In the genomic region with DNA sequence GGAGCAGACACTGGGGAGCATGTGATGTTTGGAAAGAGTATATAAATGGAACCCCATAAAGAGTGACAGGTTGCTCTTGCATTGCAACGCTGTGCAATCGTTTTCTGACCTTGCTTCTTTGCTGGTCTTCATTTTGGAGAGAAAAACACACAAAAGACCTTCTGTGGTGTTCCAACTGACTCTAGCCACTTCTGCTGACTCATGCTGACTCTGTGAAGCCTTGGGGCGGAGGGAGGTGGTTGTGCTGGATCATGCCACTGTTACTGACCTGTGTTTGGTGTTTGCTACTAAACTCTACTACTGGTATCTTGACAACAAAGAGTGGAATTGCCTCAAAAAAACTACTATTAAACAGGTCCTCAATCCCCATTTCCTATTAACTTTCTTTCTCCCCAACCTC, we compare ENCODE assay signal across 24 mouse cellular contexts.
DNase-seq lines count a peak whose midpoint lies in the region; ATAC-seq and TF ChIP-seq lines count a peak whose summit lies in the region.
"Had no signal": no experiment of that assay in that cellular context is flagged by ENCODE, and none has a peak within 500 bp of the region (broad histone marks: within the 10 kb centered on the region; RNA-seq: fewer than 3 reads in every experiment).

No protein-coding gene starts in this region.

- no peak overlapping the region for H3K9ac ChIP-seq in MEL (ENCODE audit: control insufficient read depth, low read depth, low read length, poor library complexity, severe bottlenecking)
- H3K9ac ChIP-seq in lung, postnatal 0 days (replicated peaks; ENCODE audit: low read depth): no peak overlapping the region
- H3K9ac ChIP-seq: embryonic facial prominence, embryonic 15.5 days; forebrain, embryonic 13.5 days; heart, embryonic 15.5 days; kidney, embryonic 15.5 days; liver, embryonic 15.5 days; lung, embryonic 15.5 days; midbrain, embryonic 12.5 days; neural tube, embryonic 13.5 days had no signal

- no peak for TF ChIP-seq EP300 in MEL (IDR thresholded peaks at IDR 0.05; ENCODE audit: low read depth in 1 of 2, low read length in 2 of 2)
- TF ChIP-seq EP300 in lung, postnatal 0 days (IDR thresholded peaks at IDR 0.05): no peak

- intact Hi-C loops in left cerebral cortex, adult 2 months (cut with DNase I): no loop called here

- DNase-seq in adrenal gland, adult 8-10 months: peak; percentile 25
- DNase-seq in adrenal gland, adult 18-20 months (ENCODE audit: low spot score in 2 of 2): no peak
- peak; percentile 17 for DNase-seq in 416B (ENCODE audit: low read depth)
- peak; percentile 31 for DNase-seq in MEL (ENCODE audit: low read depth, low spot score)
- DNase-seq in adrenal gland, postnatal 36 days: peak; percentile 14 to 51
- no peak for DNase-seq in spleen, postnatal 10 days (ENCODE audit: low spot score in 2 of 2)
- DNase-seq in left cerebral cortex, adult 2 months (ENCODE audit: extremely low spot score in 1 of 2, low spot score in 2 of 2): no peak
- DNase-seq in lung, postnatal 0 days (ENCODE audit: low spot score): no peak
- DNase-seq: cerebellum, adult 2 months; cerebellum, postnatal 25 days; gastrocnemius, postnatal 14 days; kidney, adult 18-20 months; kidney, postnatal 25 days; lung, postnatal 36 days had no signal

- H3K4me1 ChIP-seq in MEL (ENCODE audit: control insufficient read depth in 1 of 2, insufficient read depth in 2 of 2, low read length in 2 of 2): no peaks in the 10 kb centered on the region
- no peaks in the 10 kb centered on the region for H3K4me1 ChIP-seq in lung, postnatal 0 days (ENCODE audit: insufficient read depth, low read depth, low read length)
- H3K4me1 ChIP-seq: embryonic facial prominence, embryonic 10.5 days; embryonic facial prominence, embryonic 15.5 days; forebrain, embryonic 13.5 days; heart, embryonic 15.5 days; kidney, embryonic 15.5 days; liver, embryonic 15.5 days; lung, embryonic 15.5 days; midbrain, embryonic 12.5 days; neural tube, embryonic 13.5 days had no signal

- H3K27me3 ChIP-seq in MEL (ENCODE audit: control insufficient read depth in 1 of 2, insufficient read depth in 2 of 2, low read length in 2 of 2): no peaks in the 10 kb centered on the region
- no peaks in the 10 kb centered on the region for H3K27me3 ChIP-seq in lung, postnatal 0 days (replicated peaks; ENCODE audit: insufficient read depth, low read length)
- H3K27me3 ChIP-seq: embryonic facial prominence, embryonic 15.5 days; forebrain, embryonic 13.5 days; heart, embryonic 15.5 days; kidney, embryonic 15.5 days; liver, embryonic 15.5 days; lung, embryonic 15.5 days; midbrain, embryonic 12.5 days; neural tube, embryonic 13.5 days had no signal

- no peaks in the 10 kb centered on the region for H3K9me3 ChIP-seq in MEL (replicated peaks; ENCODE audit: insufficient read depth, low read length)
- no peaks in the 10 kb centered on the region for H3K9me3 ChIP-seq in lung, postnatal 0 days (ENCODE audit: low read length)
- H3K9me3 ChIP-seq: embryonic facial prominence, embryonic 10.5 days; embryonic facial prominence, embryonic 15.5 days; forebrain, embryonic 13.5 days; heart, embryonic 15.5 days; kidney, embryonic 15.5 days; liver, embryonic 15.5 days; lung, embryonic 15.5 days; midbrain, embryonic 12.5 days; neural tube, embryonic 13.5 days had no signal

- no peak overlapping the region for H3K27ac ChIP-seq in MEL (ENCODE audit: control insufficient read depth, low read depth, low read length)
- no peak overlapping the region for H3K27ac ChIP-seq in left cerebral cortex, adult 2 months
- no peak overlapping the region for H3K27ac ChIP-seq in lung, postnatal 0 days (ENCODE audit: low read length)
- H3K27ac ChIP-seq: embryonic facial prominence, embryonic 10.5 days; embryonic facial prominence, embryonic 15.5 days; forebrain, embryonic 13.5 days; heart, embryonic 15.5 days; kidney, embryonic 15.5 days; liver, embryonic 15.5 days; lung, embryonic 15.5 days; midbrain, embryonic 12.5 days; neural tube, embryonic 13.5 days had no signal

- no peak overlapping the region for H3K4me2 ChIP-seq in lung, postnatal 0 days (replicated peaks; ENCODE audit: low read depth, low read length)
- H3K4me2 ChIP-seq: embryonic facial prominence, embryonic 15.5 days; forebrain, embryonic 13.5 days; heart, embryonic 15.5 days; kidney, embryonic 15.5 days; liver, embryonic 15.5 days; lung, embryonic 15.5 days; midbrain, embryonic 12.5 days; neural tube, embryonic 13.5 days had no signal

- H3K4me3 ChIP-seq in MEL (ENCODE audit: control insufficient read depth in 1 of 2, insufficient read depth in 1 of 2, low read depth in 2 of 2, low read length in 2 of 2): no peak overlapping the region
- no peak overlapping the region for H3K4me3 ChIP-seq in left cerebral cortex, adult 2 months
- no peak overlapping the region for H3K4me3 ChIP-seq in lung, postnatal 0 days (ENCODE audit: low read depth, low read length)
- H3K4me3 ChIP-seq: embryonic facial prominence, embryonic 10.5 days; embryonic facial prominence, embryonic 15.5 days; forebrain, embryonic 13.5 days; heart, embryonic 15.5 days; kidney, embryonic 15.5 days; liver, embryonic 15.5 days; lung, embryonic 15.5 days; midbrain, embryonic 12.5 days; neural tube, embryonic 13.5 days had no signal

- TF ChIP-seq CTCF in MEL (IDR thresholded peaks at IDR 0.05 in 2 of 3, conservative IDR thresholded peaks at IDR 0.05 in 1 of 3; ENCODE audit: control insufficient read depth in 1 of 3, insufficient read depth in 1 of 3, low read depth in 2 of 3, low read length in 3 of 3, poor library complexity in 1 of 3, severe bottlenecking in 1 of 3): no peak
- TF ChIP-seq CTCF in left cerebral cortex, adult 2 months (IDR thresholded peaks at IDR 0.05): no peak
- TF ChIP-seq CTCF in lung, postnatal 0 days (IDR thresholded peaks at IDR 0.05): no peak

- 74% methylated on average over 3 of the region's 3 CpGs for WGBS in lung, postnatal 0 days

- TF ChIP-seq RAD21 in MEL (IDR thresholded peaks at IDR 0.05; ENCODE audit: low read depth, low read length): no peak

- H3K79me2 ChIP-seq in MEL (ENCODE audit: control insufficient read depth, insufficient read depth, low read length, poor library complexity): no peaks in the 10 kb centered on the region

- no peaks in the 10 kb centered on the region; a peak in 1 of 4 replicates for H3K36me3 ChIP-seq in MEL (ENCODE audit: control insufficient read depth in 1 of 2, insufficient read depth in 2 of 2, low read length in 2 of 2)
- H3K36me3 ChIP-seq in lung, postnatal 0 days (ENCODE audit: insufficient read depth, low read length): no peaks in the 10 kb centered on the region
- H3K36me3 ChIP-seq: embryonic facial prominence, embryonic 10.5 days; embryonic facial prominence, embryonic 15.5 days; heart, embryonic 15.5 days; kidney, embryonic 15.5 days; liver, embryonic 15.5 days; lung, embryonic 15.5 days; midbrain, embryonic 12.5 days; neural tube, embryonic 13.5 days had no signal

- no peak for TF ChIP-seq POLR2A in MEL (IDR thresholded peaks at IDR 0.05; ENCODE audit: control insufficient read depth in 1 of 2, insufficient read depth in 1 of 2, low read depth in 1 of 2, low read length in 2 of 2, poor library complexity in 1 of 2)

- ATAC-seq in lung, postnatal 0 days: no peak
- ATAC-seq: forebrain, embryonic 13.5 days; hindbrain, embryonic 16.5 days had no signal

TF ChIP-seq in MEL, 35 proteins besides CTCF, POLR2A, EP300 and RAD21:
- TF ChIP-seq GABPA (IDR thresholded peaks at IDR 0.05; ENCODE audit: low read depth, low read length) (peak; percentile 35; the same call in 1 of the 2 replicates), MXI1 (IDR thresholded peaks at IDR 0.05; ENCODE audit: low read depth, low read length) (no peak)

Comparison
In these comparisons a context has a peak if more than half of its experiments do, and no peak if none do; other contexts are left out.
1. DNase-seq: peak in adrenal gland, adult 8-10 months (single experiment), 416B (single experiment), MEL (single experiment) and adrenal gland, postnatal 36 days (2 of 2); none in adrenal gland, adult 18-20 months (0 of 2), spleen, postnatal 10 days (0 of 2), left cerebral cortex, adult 2 months (0 of 2) and lung, postnatal 0 days (single experiment).